Mouse (Mus musculus) kidney, adult 2 months (tissue): ENCODE results near the gene Galnt18. TPM values are rescaled to one million over a fixed set of nuclear protein-coding genes. Genes with fewer than 3 reads are reported as not detected.
A peak's percentile ranks its signal among the peaks of the same experiment; 100 is the strongest.

ENCODE experiments used
- DNase-seq: peaks from one replicate; pipeline ENCODE4 v3.0.0; 2021
- H3K27ac ChIP-seq: fragments of 200-500 bp; 2 replicates; pipeline ENCODE4 v1.5.1; 2012; ENCODE audit warnings: low read depth, low read length, control low read depth, inconsistent platforms; ENCODE audit not compliant: insufficient read depth
- H3K27me3 ChIP-seq: fragments of 200-500 bp; replicated peaks from 2 replicates; pipeline ENCODE4 v1.6.1; 2012; ENCODE audit warnings: mild to moderate bottlenecking, moderate library complexity, low read length, inconsistent platforms; ENCODE audit not compliant: control insufficient read depth, insufficient read depth
- H3K36me3 ChIP-seq: fragments of 200-500 bp; 2 replicates; pipeline ENCODE4 v1.6.1; 2012; ENCODE audit warnings: mild to moderate bottlenecking, moderate library complexity, low read length, inconsistent platforms; ENCODE audit not compliant: control insufficient read depth, insufficient read depth
- H3K4me1 ChIP-seq: fragments of 200-500 bp; 2 replicates; pipeline ENCODE4 v1.6.1; 2011; ENCODE audit warnings: low read length; ENCODE audit not compliant: control insufficient read depth, insufficient read depth
- H3K4me3 ChIP-seq: fragments of 200-500 bp; 2 replicates; pipeline ENCODE4 v1.5.1; 2011; ENCODE audit warnings: mild to moderate bottlenecking, low read depth, low read length, control low read depth; ENCODE audit not compliant: insufficient read depth
- CTCF ChIP-seq: fragments of 200-500 bp; conservative IDR thresholded peaks from 2 replicates; pipeline ENCODE4 v1.5.1; 2011; ENCODE audit warnings: low read depth, mild to moderate bottlenecking, control low read depth, low read length, moderate library complexity, mixed read lengths; ENCODE audit not compliant: insufficient read depth, insufficient read length
- POLR2A ChIP-seq: fragments of 200-500 bp; IDR thresholded peaks from one replicate; pipeline ENCODE4 v1.6.1; 2011; ENCODE audit warnings: low read depth, low read length, control low read depth
- WGBS: fragments of 180-500 bp; shearing (Covaris S2); methylation state at CpG from one replicate; pipeline ENCODE4 v1.1.7; 2018; 5-methylcytosine and 5-hydroxymethylcytosine counted together
- polyA plus RNA-seq: library from polyadenylated mRNA; depleted of rRNA; stranded (reverse); fragments of >200 nt; gene quantifications from 2 replicates; pipeline ENCODE4 v1.2.3, GENCODE M21; 2012

Gene Galnt18
- polyA plus RNA-seq, 1 experiment: 34.9 TPM

DNA sequence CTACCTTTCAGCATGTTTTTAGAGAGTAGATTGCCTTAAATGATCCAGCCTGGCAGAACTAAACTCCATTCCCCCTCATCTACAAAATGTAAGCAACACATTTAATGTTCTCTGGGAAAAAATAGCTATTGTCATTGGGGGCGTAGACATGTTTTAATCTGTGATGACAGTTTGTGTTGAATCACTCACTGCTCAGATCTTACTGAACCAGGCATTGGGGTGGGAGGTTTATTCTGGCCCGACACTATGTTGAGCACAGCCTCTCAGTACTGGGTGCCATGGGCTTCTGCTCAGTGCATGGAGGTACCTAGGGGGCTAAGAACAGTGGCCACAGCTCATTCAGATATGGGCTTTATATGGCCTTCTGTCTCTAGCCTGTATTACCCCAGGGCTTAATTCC lies 207.4 kb downstream of the Galnt18 start:
- H3K4me3 ChIP-seq: no peak overlapping the region
- no peaks in the 10 kb centered on the region for H3K27me3 ChIP-seq
- no peaks in the 10 kb centered on the region for H3K36me3 ChIP-seq
- WGBS: 92% methylated on average over 2 of the region's 2 CpGs
- no peaks in the 10 kb centered on the region for H3K4me1 ChIP-seq
- H3K27ac ChIP-seq: no peak overlapping the region
- no peak for DNase-seq
- no peak for TF ChIP-seq CTCF
- TF ChIP-seq POLR2A: no peak

DNA sequence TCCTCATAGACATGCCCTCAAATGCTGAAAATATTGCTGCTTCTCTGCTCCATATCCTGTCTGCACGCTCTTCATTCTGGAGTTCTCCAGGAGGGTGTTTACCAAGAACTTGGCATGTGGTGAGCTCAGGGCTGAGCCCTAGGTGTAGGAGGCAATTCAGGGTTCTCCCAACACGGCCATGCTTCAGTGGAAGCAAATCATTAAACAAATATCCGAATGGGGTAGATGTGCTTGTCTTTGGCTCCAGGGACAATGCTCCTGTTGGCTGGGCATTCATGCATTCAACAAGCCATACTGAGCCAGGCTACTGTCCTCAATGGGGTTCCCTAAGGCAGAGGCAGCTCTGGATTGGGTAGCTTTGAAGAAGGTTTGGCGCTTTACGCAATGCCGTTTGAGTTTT lies 212.9 kb downstream of the Galnt18 start:
- Histone ChIP-seq H3K27ac (no peak overlapping the region), H3K4me1 (peaks cover 12% of the 10 kb centered on the region; the same call in 1 of the 2 replicates), H3K27me3 (no peaks in the 10 kb centered on the region), H3K36me3 (no peaks in the 10 kb centered on the region), H3K4me3 (no peak overlapping the region)
- TF ChIP-seq POLR2A (no peak), CTCF (no peak)
- WGBS: 48% methylated on average over 6 of the region's 6 CpGs
- DNase-seq: peak; percentile 79

DNA sequence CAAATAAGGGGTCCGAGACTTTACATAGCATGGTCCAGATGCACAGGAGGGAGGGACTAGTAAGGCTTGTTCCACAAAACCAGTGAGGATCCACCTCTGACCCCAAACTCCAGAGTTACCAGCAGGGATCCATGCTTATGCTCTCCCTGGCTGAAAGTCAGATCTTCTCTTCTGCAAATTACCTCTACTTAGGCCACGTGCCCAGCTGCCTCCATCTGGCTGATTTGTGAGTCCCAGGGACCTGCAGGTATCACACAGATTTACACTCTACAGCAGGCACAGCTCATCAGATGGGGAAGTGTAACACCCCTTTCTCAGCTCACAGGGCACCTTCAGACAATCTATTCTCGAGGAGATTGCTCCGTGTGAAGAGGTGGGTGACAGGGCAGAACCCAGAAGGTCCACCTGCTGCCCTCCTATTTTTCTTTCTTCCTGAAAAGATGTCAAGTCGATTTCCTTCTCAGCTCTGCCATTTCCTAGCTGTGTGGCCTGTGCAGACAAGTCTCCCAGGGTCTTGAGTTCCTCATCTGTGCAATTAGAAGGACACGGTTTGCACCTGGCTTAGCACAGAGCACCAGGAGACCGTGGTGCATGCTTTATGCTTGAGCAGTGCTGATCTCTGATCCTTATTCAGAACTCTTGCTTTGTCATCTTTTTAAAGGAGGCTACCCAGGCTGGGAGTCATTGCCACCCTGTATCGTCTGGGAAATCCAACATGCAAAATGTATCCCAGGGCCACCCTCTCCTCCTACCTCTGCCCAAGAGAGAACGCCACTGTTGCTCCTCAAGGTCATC lies 216.3 kb downstream of the Galnt18 start:
- 51% methylated on average over 9 of the region's 9 CpGs for WGBS
- Histone ChIP-seq H3K4me1 (peaks cover 12% of the 10 kb centered on the region; the same call in 1 of the 2 replicates), H3K4me3 (no peak overlapping the region)

DNA sequence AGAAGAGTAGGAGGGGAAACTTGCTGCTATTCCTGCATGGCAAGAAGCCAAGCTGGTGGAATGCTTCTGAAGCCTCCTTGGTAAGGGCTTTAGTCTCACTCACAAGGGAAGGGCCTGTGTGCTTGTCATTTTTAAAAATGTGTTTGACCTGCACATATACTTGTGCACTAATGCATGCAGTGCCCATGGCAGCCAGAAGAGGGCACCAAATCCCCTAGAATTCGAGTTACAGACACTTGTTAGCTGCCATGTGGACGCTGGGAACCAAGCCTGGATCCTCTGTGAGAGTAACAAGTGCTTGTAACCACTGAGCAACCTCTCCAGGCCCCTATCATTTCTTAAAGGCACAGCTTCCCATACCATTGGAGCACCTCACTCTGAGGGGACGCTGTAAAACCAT lies 219.7 kb downstream of the Galnt18 start:
- Histone ChIP-seq H3K27me3 (no peaks in the 10 kb centered on the region), H3K4me1 (peaks cover 10% of the 10 kb centered on the region; the same call in 1 of the 2 replicates), H3K36me3 (no peaks in the 10 kb centered on the region), H3K4me3 (no peak overlapping the region), H3K27ac (no peak overlapping the region)
- no peak for DNase-seq
- 87% methylated on average over 3 of the region's 3 CpGs for WGBS
- TF ChIP-seq POLR2A (no peak), CTCF (0 out of 2 replicates have a peak, but pooled peaks have one; percentile 29)

More for the DNA sequence above, 216.3 kb downstream of the Galnt18 start:
- TF ChIP-seq CTCF (no peak), POLR2A (no peak)
- Histone ChIP-seq H3K36me3 (no peaks in the 10 kb centered on the region), H3K27me3 (no peaks in the 10 kb centered on the region), H3K27ac (no peak overlapping the region)
- peak; percentile 56 for DNase-seq

DNA sequence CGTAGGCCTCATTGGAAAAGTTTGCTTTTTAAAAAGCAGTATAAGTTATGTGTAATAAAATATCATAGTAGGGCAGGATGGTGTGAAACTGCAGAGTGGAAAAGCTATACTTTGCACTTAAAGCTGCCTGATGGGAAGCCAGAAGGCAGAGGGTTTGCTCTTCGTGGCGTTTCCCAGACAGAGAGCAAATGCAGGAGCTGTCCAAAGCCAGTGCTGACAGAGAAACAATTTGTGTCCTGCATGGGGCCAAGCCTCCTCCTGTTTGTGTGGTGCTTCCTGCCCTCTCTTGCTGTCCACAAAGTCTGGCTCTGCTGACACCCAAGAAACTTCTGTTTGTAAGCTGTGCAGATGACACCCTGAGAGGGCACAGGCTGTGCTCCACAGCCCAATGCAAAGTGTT lies 220.8 kb downstream of the Galnt18 start:
- DNase-seq: no peak
- Histone ChIP-seq H3K27ac (no peak overlapping the region), H3K36me3 (no peaks in the 10 kb centered on the region), H3K4me3 (no peak overlapping the region), H3K27me3 (no peaks in the 10 kb centered on the region), H3K4me1 (peaks cover 10% of the 10 kb centered on the region; the same call in 1 of the 2 replicates)
- WGBS: 58% methylated on average over 3 of the region's 3 CpGs
- no peak for TF ChIP-seq POLR2A
- TF ChIP-seq CTCF: no peak

DNA sequence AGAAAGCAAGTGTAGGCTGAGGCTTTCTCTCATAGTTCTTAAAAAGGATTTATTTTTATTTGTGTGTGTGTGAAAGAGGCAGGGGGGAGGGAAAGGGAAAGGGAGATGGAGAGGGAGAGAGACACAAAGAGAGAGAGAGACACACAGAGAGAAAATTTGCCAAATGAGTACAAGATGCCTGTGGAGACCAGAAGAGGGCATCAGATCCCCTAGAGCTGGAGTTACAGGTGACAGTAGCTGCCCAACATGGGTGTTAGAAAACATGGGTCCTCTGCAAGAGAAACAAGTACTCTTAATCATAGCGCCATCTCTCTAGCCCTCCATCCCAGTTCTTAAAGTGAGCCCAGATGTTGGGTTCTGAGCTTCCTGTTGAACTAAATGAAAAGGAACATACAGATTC lies 228.8 kb downstream of the Galnt18 start:
- 94% methylated on average over 1 of the region's 1 CpGs for WGBS
- Histone ChIP-seq H3K36me3 (no peaks in the 10 kb centered on the region; the same call in 1 of the 2 replicates), H3K27me3 (no peaks in the 10 kb centered on the region), H3K4me1 (no peaks in the 10 kb centered on the region), H3K27ac (no peak overlapping the region), H3K4me3 (no peak overlapping the region)
- TF ChIP-seq POLR2A: no peak
- TF ChIP-seq CTCF: no peak; the same call in 1 of the 2 replicates
- DNase-seq: peak; percentile 8

DNA sequence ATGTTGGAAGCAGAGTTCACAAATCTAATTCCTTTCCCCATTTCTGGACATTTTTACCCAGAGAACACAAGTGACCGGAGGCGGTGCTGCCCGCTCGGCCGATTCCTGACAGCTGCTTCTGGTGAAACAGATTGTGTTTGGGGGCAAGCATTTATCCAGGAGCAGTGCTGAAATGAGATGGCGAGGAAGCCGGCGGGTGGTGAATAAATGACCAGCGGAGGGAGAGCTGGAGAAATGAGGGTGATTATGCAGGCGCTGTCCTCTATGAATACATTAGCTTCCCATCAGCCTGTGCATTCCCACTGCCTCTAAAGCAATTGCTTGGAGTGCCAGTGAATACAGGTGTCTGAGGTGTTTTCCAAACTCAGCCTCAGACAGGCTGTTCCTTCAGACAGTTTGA lies 232.7 kb downstream of the Galnt18 start:
- no peak overlapping the region for H3K4me3 ChIP-seq
- H3K36me3 ChIP-seq: no peaks in the 10 kb centered on the region
- no peak overlapping the region for H3K27ac ChIP-seq
- DNase-seq: no peak
- WGBS: 67% methylated on average over 10 of the region's 10 CpGs
- TF ChIP-seq POLR2A (no peak), CTCF (no peak)
- H3K4me1 ChIP-seq: no peaks in the 10 kb centered on the region
- no peaks in the 10 kb centered on the region for H3K27me3 ChIP-seq
